Mouse (Mus musculus) olfactory bulb, adult 2 months (tissue): ENCODE data around the gene Ttc39b.

Experiments used
- CTCF ChIP-seq: fragments of 200-500 bp; IDR thresholded peaks from 2 replicates; pipeline ENCODE4 v1.5.1; 2012; ENCODE audit warnings: low read depth, mild to moderate bottlenecking, low read length, moderate library complexity; ENCODE audit not compliant: insufficient read depth
- POLR2A ChIP-seq: fragments of 200-500 bp; IDR thresholded peaks from 2 replicates; pipeline ENCODE4 v1.6.1; 2012; ENCODE audit warnings: mild to moderate bottlenecking, low read depth, low read length, moderate library complexity; ENCODE audit not compliant: insufficient read depth

DNA sequence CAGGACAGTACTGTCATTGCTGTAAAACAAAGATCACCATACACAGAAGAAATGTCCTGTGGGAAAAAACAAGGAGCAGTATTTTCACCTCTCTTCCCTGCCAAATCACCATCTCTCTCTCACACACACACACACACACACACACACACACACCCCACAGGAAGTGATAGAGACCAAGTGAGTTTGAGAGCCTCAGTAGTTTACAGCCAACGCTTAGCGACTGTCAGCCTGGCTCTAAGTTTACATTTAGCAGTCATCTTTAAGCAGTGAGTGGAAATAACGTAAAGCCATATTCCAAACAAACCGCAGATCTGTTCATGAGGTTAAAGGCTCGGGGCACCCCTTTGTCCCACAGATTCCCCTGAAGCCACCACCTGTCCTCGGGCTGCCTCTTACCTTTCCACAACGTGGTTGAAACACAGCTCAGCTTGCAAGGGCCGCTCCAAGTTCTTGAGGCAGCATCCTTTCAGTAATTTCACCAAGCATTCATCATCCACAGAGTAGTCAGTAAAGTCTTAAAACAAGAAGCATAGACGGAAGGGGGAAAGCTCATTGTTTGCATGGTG lies 91.7 kb downstream of the Ttc39b start:
- no peak for TF ChIP-seq CTCF
- TF ChIP-seq POLR2A: no peak
